Mouse (Mus musculus) hindbrain, embryonic 14.5 days (tissue): ENCODE measurements at regions not wholly inside any gene's neighbourhood (a gene's known extent, or its start where the extent isn't known, plus 50 kb on each side); places are given as distances from the start of the nearest gene placed in this dataset.

Experiments
- ATAC-seq: fragments of 200-750 bp; cut with Nextera tagmentation; 2 replicates; pipeline ENCODE4 v1.8.0; 2017; ENCODE audit warnings: moderate number of reproducible peaks, mild to moderate bottlenecking, moderate TSS enrichment, moderate library complexity; ENCODE audit not compliant: low FRiP score
- DNase-seq: peaks from one replicate; pipeline ENCODE4 v3.0.0-alpha.2; 2015; ENCODE audit warnings: low spot score
- H3K27ac ChIP-seq: fragments of 300-500 bp; sonication (generic); 2 replicates; pipeline ENCODE4 v1.5.1; 2014; ENCODE audit warnings: mild to moderate bottlenecking, moderate library complexity
- H3K27me3 ChIP-seq: fragments of 300-500 bp; sonication (generic); 2 replicates; pipeline ENCODE4 v1.6.1; 2014; ENCODE audit warnings: mild to moderate bottlenecking, low read length, mixed read lengths; ENCODE audit not compliant: control insufficient read depth, insufficient read depth
- H3K36me3 ChIP-seq: fragments of 300-500 bp; sonication (generic); replicated peaks from 2 replicates; pipeline ENCODE4 v1.6.1; 2014; ENCODE audit not compliant: control insufficient read depth, insufficient read depth
- H3K4me1 ChIP-seq: fragments of 300-500 bp; sonication (generic); replicated peaks from 2 replicates; pipeline ENCODE4 v1.6.1; 2014; ENCODE audit warnings: antibody characterized with exemption, low read length, mixed read lengths; ENCODE audit not compliant: control insufficient read depth, insufficient read depth
- H3K4me2 ChIP-seq: fragments of 300-500 bp; sonication (generic); replicated peaks from 2 replicates; pipeline ENCODE4 v1.6.1; 2014; ENCODE audit warnings: mild to moderate bottlenecking, moderate library complexity
- H3K4me3 ChIP-seq: fragments of 300-500 bp; sonication (generic); replicated peaks from 2 replicates; pipeline ENCODE4 v1.5.1; 2014; ENCODE audit warnings: mild to moderate bottlenecking, low read length
- H3K9ac ChIP-seq: fragments of 300-500 bp; sonication (generic); 2 replicates; pipeline ENCODE4 v1.6.1; 2014
- H3K9me3 ChIP-seq: fragments of 300-500 bp; sonication (generic); 2 replicates; pipeline ENCODE4 v1.6.1; 2016; ENCODE audit warnings: low read length; ENCODE audit not compliant: control insufficient read depth
- WGBS: fragments of 180-500 bp; shearing (Covaris S2); extraction: QIAGEN DNeasy Blood & Tissue Kit; methylation state at CpG from one replicate; pipeline ENCODE4 v1.1.7; 2014; 5-methylcytosine and 5-hydroxymethylcytosine counted together

GRCm38 (mm10) chr1:89279382-89279781 is 175.2 kb upstream of the Agap1 start:
- Histone ChIP-seq H3K4me1 (no peaks in the 10 kb centered on the region), H3K36me3 (no peaks in the 10 kb centered on the region), H3K27me3 (no peaks in the 10 kb centered on the region), H3K9me3 (no peaks in the 10 kb centered on the region), H3K27ac (no peak overlapping the region), H3K9ac (no peak overlapping the region), H3K4me3 (no peak overlapping the region), H3K4me2 (no peak overlapping the region)
- ATAC-seq, result no peak
- DNase-seq, result no peak
- WGBS, result 83% methylated on average over 5 of the region's 5 CpGs

GRCm38 (mm10) chr1:89281107-89281655 is 173.4 kb upstream of the Agap1 start:
- H3K4me1 ChIP-seq, result no peaks in the 10 kb centered on the region

GRCm38 (mm10) chr1:89285041-89285440 is 169.6 kb upstream of the Agap1 start:
- Histone ChIP-seq H3K27me3 (no peaks in the 10 kb centered on the region), H3K9ac (no peak overlapping the region), H3K9me3 (no peaks in the 10 kb centered on the region), H3K4me3 (no peak overlapping the region), H3K36me3 (no peaks in the 10 kb centered on the region), H3K27ac (no peak overlapping the region), H3K4me2 (no peak overlapping the region), H3K4me1 (no peaks in the 10 kb centered on the region)
- ATAC-seq (no peak), DNase-seq (no peak)
- 69% methylated on average over 4 of the region's 4 CpGs for WGBS

More at GRCm38 (mm10) chr1:89281107-89281655, 173.4 kb upstream of the Agap1 start:
- H3K4me3 ChIP-seq, result no peak overlapping the region
- H3K36me3 ChIP-seq, result no peaks in the 10 kb centered on the region
- H3K27me3 ChIP-seq, result no peaks in the 10 kb centered on the region
- H3K27ac ChIP-seq, result no peak overlapping the region
- ATAC-seq (no peak), DNase-seq (no peak)
- no peak overlapping the region for H3K9ac ChIP-seq
- H3K9me3 ChIP-seq, result no peaks in the 10 kb centered on the region
- WGBS, result 76% methylated on average over 1 of the region's 1 CpGs
- no peak overlapping the region for H3K4me2 ChIP-seq

- H3K36me3 ChIP-seq, result no peaks in the 10 kb centered on the region
- no peak for DNase-seq
- H3K9ac ChIP-seq, result no peak overlapping the region
- no peak for ATAC-seq
- WGBS, result 82% methylated on average over 10 of the region's 10 CpGs
- H3K27ac ChIP-seq, result no peak overlapping the region
- no peaks in the 10 kb centered on the region for H3K9me3 ChIP-seq
- no peak overlapping the region for H3K4me2 ChIP-seq
- no peak overlapping the region for H3K4me3 ChIP-seq
- no peaks in the 10 kb centered on the region for H3K4me1 ChIP-seq
- H3K27me3 ChIP-seq, result no peaks in the 10 kb centered on the region
Observed at GRCm38 (mm10) chr1:89287136-89287795, 167.3 kb upstream of the Agap1 start.

GRCm38 (mm10) chr1:89288001-89288400 is 166.6 kb upstream of the Agap1 start:
- ATAC-seq, result no peak
- no peak for DNase-seq
- no peak overlapping the region for H3K27ac ChIP-seq
- no peaks in the 10 kb centered on the region for H3K9me3 ChIP-seq
- H3K4me3 ChIP-seq, result no peak overlapping the region
- no peaks in the 10 kb centered on the region for H3K4me1 ChIP-seq
- no peaks in the 10 kb centered on the region for H3K27me3 ChIP-seq
- H3K9ac ChIP-seq, result no peak overlapping the region
- H3K36me3 ChIP-seq, result no peaks in the 10 kb centered on the region
- no peak overlapping the region for H3K4me2 ChIP-seq

GRCm38 (mm10) chr1:89288921-89289320 is 165.7 kb upstream of the Agap1 start:
- H3K4me1 ChIP-seq, result no peaks in the 10 kb centered on the region
- H3K27ac ChIP-seq, result no peak overlapping the region
- H3K36me3 ChIP-seq, result no peaks in the 10 kb centered on the region
- H3K4me3 ChIP-seq, result no peak overlapping the region
- no peaks in the 10 kb centered on the region for H3K9me3 ChIP-seq
- DNase-seq, result no peak
- H3K9ac ChIP-seq, result no peak overlapping the region
- H3K27me3 ChIP-seq, result no peaks in the 10 kb centered on the region
- 89% methylated on average over 2 of the region's 2 CpGs for WGBS
- no peak overlapping the region for H3K4me2 ChIP-seq
- ATAC-seq, result no peak

GRCm38 (mm10) chr1:89296691-89297090 is 157.9 kb upstream of the Agap1 start:
- Histone ChIP-seq H3K4me3 (no peak overlapping the region), H3K27ac (no peak overlapping the region), H3K4me2 (no peak overlapping the region), H3K4me1 (no peaks in the 10 kb centered on the region), H3K27me3 (no peaks in the 10 kb centered on the region), H3K9me3 (no peaks in the 10 kb centered on the region), H3K36me3 (no peaks in the 10 kb centered on the region), H3K9ac (no peak overlapping the region)
- WGBS, result 81% methylated on average over 3 of the region's 3 CpGs
- no peak for DNase-seq
- no peak for ATAC-seq

- no peak overlapping the region for H3K9ac ChIP-seq
- ATAC-seq, result no peak
- no peak overlapping the region for H3K4me3 ChIP-seq
- DNase-seq, result no peak
- H3K27me3 ChIP-seq, result no peaks in the 10 kb centered on the region
- H3K4me1 ChIP-seq, result no peaks in the 10 kb centered on the region
- 90% methylated on average over 11 of the region's 11 CpGs for WGBS
- H3K4me2 ChIP-seq, result no peak overlapping the region
- no peak overlapping the region for H3K27ac ChIP-seq
- no peaks in the 10 kb centered on the region for H3K9me3 ChIP-seq
- no peaks in the 10 kb centered on the region for H3K36me3 ChIP-seq
Observed at GRCm38 (mm10) chr1:89297766-89298165, 156.8 kb upstream of the Agap1 start.

GRCm38 (mm10) chr1:89301151-89301550 is 153.5 kb upstream of the Agap1 start:
- ATAC-seq, result no peak
- no peak overlapping the region for H3K9ac ChIP-seq

More at GRCm38 (mm10) chr1:89301151-89301550, 153.5 kb upstream of the Agap1 start:
- Histone ChIP-seq H3K4me1 (no peaks in the 10 kb centered on the region), H3K27ac (no peak overlapping the region), H3K36me3 (no peaks in the 10 kb centered on the region), H3K4me2 (no peak overlapping the region), H3K9me3 (no peaks in the 10 kb centered on the region), H3K4me3 (no peak overlapping the region), H3K27me3 (no peaks in the 10 kb centered on the region)
- DNase-seq, result no peak
- WGBS, result 96% methylated on average over 6 of the region's 6 CpGs
